Mouse (Mus musculus) embryonic facial prominence, embryonic 15.5 days (tissue): ENCODE measurements around the gene Cbx1. TPM values are rescaled to one million over a fixed set of nuclear protein-coding genes. Genes with fewer than 3 reads are reported as not detected.
"Not testable (repeated sequence)": the region's sequence is repeated elsewhere in the genome, so short reads cannot be mapped to it uniquely, and the experiment has no call there.

ENCODE experiments used
- ATAC-seq: fragments of 200-750 bp; cut with Nextera tagmentation; 2 replicates; pipeline ENCODE4 v1.8.0; 2017; ENCODE audit warnings: low read depth, moderate TSS enrichment; ENCODE audit not compliant: insufficient number of reproducible peaks, low FRiP score, low TSS enrichment
- H3K27ac ChIP-seq: fragments of 300-500 bp; sonication (generic); replicated peaks from 2 replicates; pipeline ENCODE4 v1.5.1; 2015; ENCODE audit warnings: mild to moderate bottlenecking, inconsistent platforms
- H3K27me3 ChIP-seq: fragments of 300-500 bp; sonication (generic); 2 replicates; pipeline ENCODE4 v1.6.1; 2015; ENCODE audit warnings: inconsistent platforms
- H3K36me3 ChIP-seq: fragments of 300-500 bp; sonication (generic); 2 replicates; pipeline ENCODE4 v1.6.1; 2015; ENCODE audit warnings: mild to moderate bottlenecking, inconsistent platforms
- H3K4me1 ChIP-seq: fragments of 300-500 bp; sonication (generic); 2 replicates; pipeline ENCODE4 v1.6.1; 2015; ENCODE audit warnings: inconsistent platforms
- H3K4me2 ChIP-seq: fragments of 300-500 bp; sonication (generic); replicated peaks from 2 replicates; pipeline ENCODE4 v1.6.1; 2015; ENCODE audit warnings: mild to moderate bottlenecking, inconsistent platforms
- H3K4me3 ChIP-seq: fragments of 300-500 bp; sonication (generic); replicated peaks from 2 replicates; pipeline ENCODE4 v1.5.1; 2015; ENCODE audit warnings: mild to moderate bottlenecking, inconsistent platforms
- H3K9ac ChIP-seq: fragments of 300-500 bp; sonication (generic); 2 replicates; pipeline ENCODE4 v1.6.1; 2015; ENCODE audit warnings: inconsistent platforms
- H3K9me3 ChIP-seq: fragments of 300-500 bp; sonication (generic); replicated peaks from 2 replicates; pipeline ENCODE4 v1.6.1; 2016; ENCODE audit warnings: inconsistent platforms
- WGBS: fragments of 180-500 bp; shearing (Covaris S2); methylation state at CpG from one replicate; pipeline ENCODE4 v1.1.7; 2015; 5-methylcytosine and 5-hydroxymethylcytosine counted together
- polyA plus RNA-seq: library from polyadenylated mRNA; unstranded; fragments of >200 nt; fragmentation: Nextera tagmentation; extraction: Ambion mirVana; gene quantifications from 2 replicates; pipeline ENCODE4 v1.2.1, GENCODE M21; 2015

Cbx1 gene
- polyA plus RNA-seq, 1 experiment from 2014 or later: 93.4 TPM

DNA sequence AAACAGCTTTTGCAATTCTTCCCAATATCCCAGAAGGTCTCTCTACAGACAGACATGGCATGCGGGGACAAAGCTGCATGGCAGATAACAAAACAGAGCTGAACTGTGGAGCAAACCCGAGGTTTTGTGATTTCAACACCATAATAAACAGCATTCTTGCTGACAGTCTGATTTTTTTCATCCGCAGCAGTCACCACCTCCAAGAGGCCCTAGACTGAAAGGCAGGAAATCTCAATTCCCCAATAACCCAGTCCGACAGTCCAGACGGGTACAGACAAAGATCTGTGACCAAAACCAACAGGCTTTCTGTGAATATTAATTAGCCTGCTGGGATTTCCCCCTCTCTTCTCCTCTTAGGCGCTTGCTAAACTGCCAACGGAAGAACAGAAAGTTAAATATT lies 13.3 kb upstream of the Cbx1 start:
- H3K36me3 ChIP-seq: peaks cover 23% of the 10 kb centered on the region
- no peak for ATAC-seq
- H3K9ac ChIP-seq: no peak overlapping the region
- H3K4me1 ChIP-seq: peaks cover 11% of the 10 kb centered on the region
- H3K9me3 ChIP-seq: no peaks in the 10 kb centered on the region
- peak overlapping the region; percentile 22; the same call in 1 of the 2 replicates for H3K27ac ChIP-seq
- 0 out of 2 replicates have a peak overlapping the region, but pooled peaks have one; percentile 6 for H3K4me2 ChIP-seq
- 0 out of 2 replicates have a peak overlapping the region, but pooled peaks have one; percentile 60 for H3K4me3 ChIP-seq
- 59% methylated on average over 7 of the region's 7 CpGs for WGBS
- H3K27me3 ChIP-seq: no peaks in the 10 kb centered on the region

DNA sequence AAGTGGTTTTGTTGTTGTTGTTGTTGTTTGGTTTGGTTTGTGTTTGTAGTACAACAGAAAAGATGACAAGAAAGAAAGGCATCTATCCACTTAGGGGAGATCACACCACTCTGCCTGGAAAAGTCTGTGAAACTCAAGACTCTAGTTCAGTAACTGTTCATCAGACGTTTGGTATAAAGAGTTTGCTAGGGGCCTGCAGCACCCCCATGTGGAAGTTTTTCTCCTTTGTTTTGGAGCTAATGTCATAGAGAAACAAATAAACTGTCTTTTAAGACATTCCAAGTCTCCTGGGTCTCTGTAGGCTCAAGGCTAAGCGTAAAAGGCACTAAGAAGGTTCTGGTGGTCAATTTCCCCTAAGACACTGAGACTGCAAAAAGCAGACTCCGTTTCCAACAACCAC lies 12.9 kb upstream of the Cbx1 start:
- H3K27me3 ChIP-seq: no peaks in the 10 kb centered on the region
- H3K4me3 ChIP-seq: peak overlapping the region; percentile 60
- H3K9ac ChIP-seq: no peak overlapping the region
- peak overlapping the region; percentile 70 for H3K4me2 ChIP-seq
- 42% methylated on average over 3 of the region's 3 CpGs for WGBS
- no peaks in the 10 kb centered on the region for H3K9me3 ChIP-seq
- peaks cover 19% of the 10 kb centered on the region for H3K36me3 ChIP-seq
- no peak for ATAC-seq
- H3K27ac ChIP-seq: peak overlapping the region; percentile 22; the same call in 1 of the 2 replicates
- H3K4me1 ChIP-seq: peaks cover 11% of the 10 kb centered on the region

DNA sequence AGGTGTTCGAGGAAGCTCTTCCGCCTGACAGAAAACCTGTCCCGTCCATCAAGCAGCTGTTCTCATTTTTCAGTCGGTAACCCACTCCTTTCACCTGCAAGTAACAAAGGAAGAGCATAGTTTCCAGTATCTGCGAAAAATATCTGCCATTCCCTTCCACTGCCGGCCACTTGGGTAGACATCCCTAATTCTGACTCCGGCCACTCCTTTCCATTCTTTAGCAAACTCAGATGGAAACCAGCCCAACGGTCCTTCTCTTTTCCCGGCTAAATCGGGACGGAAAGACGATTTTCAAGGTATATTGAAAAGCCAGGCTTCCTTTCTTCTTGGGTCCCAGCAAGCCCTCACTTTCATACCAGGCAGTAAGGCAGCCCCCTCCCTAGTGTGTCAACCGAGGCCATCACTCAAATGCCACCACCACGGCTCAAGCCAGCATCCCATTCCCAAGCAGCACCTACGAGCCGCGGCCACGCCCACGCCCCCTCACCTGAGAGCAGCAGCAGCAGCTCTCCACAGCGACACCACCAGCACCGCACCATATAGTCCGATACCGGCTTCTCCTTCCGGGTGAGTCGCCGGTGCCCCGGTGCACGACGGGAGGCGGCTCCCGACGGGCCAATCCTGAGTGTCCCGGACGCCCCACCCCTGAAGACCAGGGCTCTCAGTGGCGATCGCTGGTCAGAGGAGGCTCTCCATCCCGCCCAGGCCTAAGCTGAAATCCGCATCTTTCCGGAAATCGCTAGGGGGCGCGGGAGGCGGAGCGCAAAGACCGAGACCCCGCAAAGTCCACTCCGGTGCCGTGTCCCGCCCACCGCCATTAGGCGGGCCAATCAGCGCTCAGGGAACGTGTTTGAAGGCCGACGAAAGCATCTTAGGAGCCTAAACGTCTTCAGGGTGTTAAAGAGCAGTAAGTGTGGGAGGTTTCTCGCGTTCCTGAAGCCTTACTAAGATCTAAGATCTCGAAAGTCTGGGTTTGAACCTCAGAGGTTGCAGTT lies 11.7 kb upstream of the Cbx1 start, which contains the start of gene Snx11:
Gene Snx11, minus strand, starts transcription at position 592 of the 995 bp plus-strand sequence.
- 1% methylated on average over 59 of the region's 59 CpGs for WGBS
- H3K9me3 ChIP-seq: no peaks in the 10 kb centered on the region
- ATAC-seq: peak; percentile 97
- H3K27ac ChIP-seq: peak within 1 kb of the TSS; percentile 58
- H3K27me3 ChIP-seq: no peaks in the 10 kb centered on the region
- H3K4me2 ChIP-seq: peak within 1 kb of the TSS; percentile 70
- H3K4me1 ChIP-seq: peaks cover 11% of the 10 kb centered on the region
- H3K4me3 ChIP-seq: peak within 1 kb of the TSS; percentile 60
- peaks cover 7% of the 10 kb centered on the region; the same call in 1 of the 2 replicates for H3K36me3 ChIP-seq
- peak within 1 kb of the TSS; percentile 31 for H3K9ac ChIP-seq

DNA sequence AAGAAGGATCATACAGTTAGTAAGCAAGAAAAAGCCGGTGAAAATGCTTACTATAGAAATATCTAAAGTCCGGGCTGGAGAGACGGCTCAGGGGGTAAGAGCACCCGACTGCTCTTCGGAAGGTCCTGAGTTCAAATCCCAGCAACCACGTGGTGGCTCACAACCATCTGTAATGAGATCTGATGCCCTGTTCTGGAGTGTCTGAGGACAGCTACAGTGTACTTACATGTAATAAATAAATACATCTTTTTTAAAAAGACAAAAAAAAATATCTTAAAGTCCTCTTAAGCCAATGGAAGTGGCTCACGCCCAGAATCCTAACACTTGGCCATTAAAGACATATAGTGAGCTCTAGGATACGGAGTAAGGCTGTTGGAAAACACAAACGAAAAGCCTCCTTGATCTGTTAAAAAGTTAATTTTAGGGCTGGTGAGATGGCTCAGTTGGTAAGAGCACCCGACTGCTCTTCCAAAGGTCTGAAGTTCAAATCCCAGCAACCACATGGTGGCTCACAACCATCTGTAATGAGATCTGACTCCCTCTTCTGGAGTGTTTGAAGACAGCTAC lies 10.8 kb upstream of the Cbx1 start:
- 62% methylated on average over 10 of the region's 10 CpGs for WGBS

DNA sequence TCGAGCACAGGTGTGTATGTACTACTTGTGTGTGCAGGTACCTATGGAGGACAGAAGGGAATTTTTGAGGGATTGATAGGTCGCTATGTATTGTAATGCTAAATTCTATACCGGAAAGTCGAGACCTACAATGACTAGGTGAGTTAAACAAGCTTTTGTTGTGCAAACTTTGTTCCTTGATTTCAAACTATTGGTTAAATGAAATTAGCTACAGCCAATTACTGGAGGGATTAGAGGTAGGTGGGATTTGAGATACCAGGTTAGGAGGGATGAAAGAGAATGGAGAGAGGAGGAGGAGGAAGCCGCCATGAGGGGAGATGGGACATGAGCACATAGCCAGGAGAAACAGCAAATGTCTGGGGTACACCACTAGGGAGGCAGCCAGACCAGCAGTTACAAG lies 8.6 kb upstream of the Cbx1 start:
- Histone ChIP-seq H3K9ac (no peak overlapping the region), H3K4me1 (peaks cover 11% of the 10 kb centered on the region), H3K4me3 (no peak overlapping the region), H3K27me3 (no peaks in the 10 kb centered on the region), H3K9me3 (no peaks in the 10 kb centered on the region), H3K4me2 (no peak overlapping the region), H3K36me3 (no peaks in the 10 kb centered on the region), H3K27ac (no peak overlapping the region)
- ATAC-seq: no peak
- 69% methylated on average over 5 of the region's 5 CpGs for WGBS

More for the DNA sequence above, 10.8 kb upstream of the Cbx1 start:
- Histone ChIP-seq H3K9ac (0 out of 2 replicates have a peak overlapping the region, but pooled peaks have one; percentile 4), H3K4me3 (peak overlapping the region; percentile 60), H3K4me2 (peak overlapping the region; percentile 70), H3K4me1 (peaks cover 11% of the 10 kb centered on the region), H3K27ac (peak overlapping the region; percentile 58)
- not testable (repeated sequence) for H3K36me3 ChIP-seq, H3K9me3 ChIP-seq, ATAC-seq, H3K27me3 ChIP-seq

DNA sequence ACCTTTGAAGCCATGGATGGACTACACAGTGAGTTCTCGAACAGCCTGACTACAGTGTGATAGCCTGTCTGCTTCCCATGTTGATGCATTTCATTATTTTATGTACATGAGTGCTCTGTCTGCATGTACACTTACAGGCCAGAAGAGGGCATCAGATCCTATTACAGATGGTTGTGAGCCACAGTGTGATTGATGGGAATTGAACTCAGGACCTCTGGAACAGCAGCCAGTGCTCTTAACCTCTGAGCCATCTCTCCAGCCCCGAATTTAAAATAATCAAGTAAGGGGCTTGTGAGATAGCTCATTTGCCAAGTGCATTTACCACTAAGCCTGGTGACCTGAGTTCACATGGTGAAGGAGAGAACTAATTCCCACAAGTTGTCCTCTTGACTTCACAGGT lies 7.5 kb upstream of the Cbx1 start:
- WGBS: 80% methylated on average over 2 of the region's 2 CpGs
- no peak overlapping the region for H3K27ac ChIP-seq

DNA sequence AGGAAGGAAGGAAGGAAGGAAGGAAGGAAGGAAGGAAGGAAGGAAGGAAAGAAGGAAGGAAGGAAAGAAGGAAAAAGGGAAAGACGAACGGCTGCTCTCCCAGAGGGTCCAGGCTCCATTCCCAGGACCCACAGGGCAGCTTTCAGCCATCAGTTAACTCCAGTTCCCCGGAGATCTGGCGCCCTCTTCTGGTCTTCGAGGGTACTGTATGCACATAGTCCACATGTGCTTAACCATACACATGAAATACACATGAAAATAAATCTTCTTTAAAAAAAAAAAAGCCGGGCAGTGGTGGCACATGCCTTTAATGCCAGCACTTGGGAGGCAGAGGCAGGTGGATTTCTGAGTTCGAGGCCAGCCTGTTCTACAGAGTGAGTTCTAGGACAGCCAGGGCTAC lies 4.1 kb upstream of the Cbx1 start:
- not testable (repeated sequence) for H3K27ac ChIP-seq, H3K36me3 ChIP-seq, H3K9ac ChIP-seq, H3K4me2 ChIP-seq, H3K4me1 ChIP-seq, ATAC-seq, H3K4me3 ChIP-seq, H3K9me3 ChIP-seq, H3K27me3 ChIP-seq
- 18% methylated on average over 7 of the region's 7 CpGs for WGBS

More for the DNA sequence above, 7.5 kb upstream of the Cbx1 start:
- Histone ChIP-seq H3K27me3 (no peaks in the 10 kb centered on the region), H3K4me2 (no peak overlapping the region), H3K9me3 (no peaks in the 10 kb centered on the region), H3K36me3 (no peaks in the 10 kb centered on the region), H3K4me1 (peaks cover 7% of the 10 kb centered on the region), H3K4me3 (no peak overlapping the region), H3K9ac (no peak overlapping the region)
- ATAC-seq: no peak

DNA sequence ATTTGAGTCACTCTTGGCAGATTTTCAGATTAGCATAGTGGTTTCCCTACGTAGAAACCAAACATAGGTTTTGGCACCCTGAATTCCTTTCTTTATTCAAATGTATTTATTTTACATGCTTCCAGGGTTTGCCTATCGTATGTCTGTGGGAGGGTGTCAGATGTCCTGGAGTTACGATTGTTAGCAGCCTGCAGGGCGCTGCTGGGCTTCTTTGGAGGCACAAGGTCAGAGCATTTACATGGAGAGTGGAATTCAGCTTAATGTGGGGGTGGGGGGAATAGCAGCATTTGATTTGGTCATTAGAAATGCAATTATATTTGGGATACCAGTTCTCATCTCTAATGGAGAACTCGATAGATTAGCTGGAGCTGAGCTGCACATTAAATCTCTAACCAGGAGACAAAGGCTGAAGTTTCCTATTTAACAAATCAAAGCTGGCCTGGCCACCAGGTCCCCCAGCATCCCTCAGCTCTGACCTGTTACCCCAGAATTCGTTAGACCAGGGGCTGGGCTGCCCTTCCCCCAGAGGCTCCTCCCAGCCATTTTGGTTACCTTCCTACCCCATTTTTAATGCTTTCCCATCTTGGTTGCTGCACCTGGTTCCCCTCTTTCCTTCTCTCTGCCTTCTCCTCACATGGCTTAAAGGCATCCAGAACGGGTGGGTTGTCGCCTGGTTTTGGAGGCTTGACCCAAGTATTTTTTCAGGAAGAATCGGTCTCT lies 2.0 kb upstream of the Cbx1 start:
- H3K27ac ChIP-seq: no peak overlapping the region
- no peaks in the 10 kb centered on the region for H3K9me3 ChIP-seq
- H3K4me3 ChIP-seq: no peak overlapping the region
- no peak overlapping the region for H3K4me2 ChIP-seq
- H3K27me3 ChIP-seq: no peaks in the 10 kb centered on the region
- 32% methylated on average over 9 of the region's 9 CpGs for WGBS
- no peak for ATAC-seq
- peaks cover 14% of the 10 kb centered on the region for H3K4me1 ChIP-seq
- no peak overlapping the region for H3K9ac ChIP-seq
- H3K36me3 ChIP-seq: no peaks in the 10 kb centered on the region

DNA sequence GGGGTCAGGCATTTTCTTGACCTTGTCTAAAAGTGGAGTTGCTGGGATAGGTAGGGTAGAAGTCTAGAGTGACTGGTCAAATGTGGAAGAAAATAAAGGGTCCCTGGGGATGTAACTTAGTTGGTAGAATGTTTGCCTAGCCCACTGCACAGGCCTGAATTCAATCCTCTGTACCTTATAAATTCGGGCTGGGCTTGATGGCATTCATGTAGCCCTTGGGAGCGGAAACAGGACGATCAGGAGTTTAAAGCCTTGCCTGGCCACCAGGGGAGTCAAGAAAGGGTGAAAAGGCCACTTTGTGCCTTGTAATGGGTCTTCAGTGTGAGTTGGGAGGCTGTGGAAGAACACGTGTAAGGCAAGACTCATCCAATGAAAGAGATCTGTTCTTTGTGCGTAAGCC lies 1.1 kb downstream of the Cbx1 start:
- Histone ChIP-seq H3K9ac (peak overlapping the region; percentile 87), H3K4me3 (peak overlapping the region; percentile 97), H3K27me3 (no peaks in the 10 kb centered on the region), H3K27ac (peak overlapping the region; percentile 95; the same call in 1 of the 2 replicates), H3K4me1 (peaks cover 24% of the 10 kb centered on the region), H3K36me3 (no peaks in the 10 kb centered on the region), H3K9me3 (no peaks in the 10 kb centered on the region), H3K4me2 (peak overlapping the region; percentile 74)
- ATAC-seq: no peak
- WGBS: 5% methylated on average over 5 of the region's 5 CpGs

DNA sequence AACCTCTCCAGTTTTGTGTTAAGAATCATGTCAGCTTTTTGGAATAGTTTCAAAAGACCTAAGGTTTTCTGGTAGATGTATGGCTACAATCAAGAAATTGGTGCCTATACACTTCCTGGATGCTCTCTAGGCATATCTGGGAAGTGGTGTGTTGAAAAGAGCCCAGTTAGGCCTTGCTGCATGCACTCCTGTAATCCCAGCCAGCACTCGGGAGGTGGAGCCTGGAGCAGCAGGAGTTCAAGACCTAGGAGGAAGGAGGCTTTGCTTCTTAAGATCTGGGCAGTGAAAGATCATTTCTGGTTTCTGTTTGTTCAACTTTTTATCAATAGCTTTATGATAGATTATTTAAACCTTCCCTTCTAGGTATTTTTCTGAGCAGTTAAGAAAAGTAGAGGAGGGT lies 1.8 kb downstream of the Cbx1 start:
- ATAC-seq: no peak
- peak overlapping the region; percentile 74 for H3K4me2 ChIP-seq
- H3K4me3 ChIP-seq: peak overlapping the region; percentile 97; the same call in 1 of the 2 replicates
- H3K27ac ChIP-seq: no peak overlapping the region
- H3K9ac ChIP-seq: no peak overlapping the region
- peaks cover 4% of the 10 kb centered on the region for H3K36me3 ChIP-seq
- no peaks in the 10 kb centered on the region for H3K27me3 ChIP-seq
- H3K4me1 ChIP-seq: peaks cover 24% of the 10 kb centered on the region
- no peaks in the 10 kb centered on the region for H3K9me3 ChIP-seq
- WGBS: 4% methylated on average over 1 of the region's 1 CpGs

DNA sequence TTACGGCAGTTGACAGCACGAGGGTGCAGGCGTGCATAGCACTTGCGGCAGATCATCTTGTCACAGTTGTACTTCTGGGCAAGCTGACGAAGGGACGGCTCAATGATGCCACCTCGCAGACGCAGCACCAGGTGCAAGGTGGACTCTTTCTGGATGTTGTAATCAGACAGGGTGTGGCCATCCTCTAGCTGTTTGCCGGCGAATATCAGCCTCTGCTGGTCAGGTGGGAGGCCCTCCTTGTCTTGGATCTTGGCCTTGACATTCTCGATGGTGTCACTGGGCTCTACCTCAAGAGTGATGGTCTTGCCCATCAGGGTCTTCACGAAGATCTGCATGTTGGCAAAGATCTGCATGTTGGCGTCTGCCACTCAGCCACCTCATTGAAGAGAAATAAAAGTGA lies 6.6 kb downstream of the Cbx1 start:
- H3K4me1 ChIP-seq: peaks cover 17% of the 10 kb centered on the region
- H3K36me3 ChIP-seq: peaks cover 26% of the 10 kb centered on the region
- H3K27me3 ChIP-seq: no peaks in the 10 kb centered on the region
- H3K4me2 ChIP-seq: no peak overlapping the region
- no peak for ATAC-seq
- H3K9ac ChIP-seq: no peak overlapping the region
- H3K27ac ChIP-seq: no peak overlapping the region
- no peak overlapping the region for H3K4me3 ChIP-seq
- no peaks in the 10 kb centered on the region for H3K9me3 ChIP-seq
- 92% methylated on average over 13 of the region's 13 CpGs for whole genome bisulfite sequencing
